In the genomic region with DNA sequence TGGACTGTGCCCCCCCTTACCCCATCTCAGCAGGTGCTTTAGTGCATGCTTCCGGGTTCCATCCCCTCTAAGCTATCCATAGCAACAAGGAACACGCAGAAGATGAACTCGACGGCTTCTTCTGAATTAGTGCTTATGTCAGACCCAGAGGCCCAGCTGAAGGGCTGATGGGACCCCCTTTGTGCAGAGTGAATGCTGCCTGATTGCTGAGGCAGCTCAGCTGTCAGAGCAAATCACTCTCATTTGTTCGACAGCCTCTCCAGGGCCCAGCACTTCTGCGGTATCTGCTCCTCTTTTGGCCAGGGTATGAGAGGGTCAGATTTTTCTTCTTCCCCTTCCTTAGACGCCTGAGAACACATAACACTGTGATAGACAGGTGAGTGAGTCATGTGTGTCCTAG, we compare ENCODE assay signal across 21 mouse cellular contexts.
DNase-seq lines count a peak whose midpoint lies in the region; ATAC-seq and TF ChIP-seq lines count a peak whose summit lies in the region.
"Had no signal": no experiment of that assay in that cellular context is flagged by ENCODE, and none has a peak within 500 bp of the region (broad histone marks: within the 10 kb centered on the region; RNA-seq: fewer than 3 reads in every experiment).

No protein-coding gene starts in this region.

- TF ChIP-seq CTCF in midbrain, postnatal 0 days (IDR thresholded peaks at IDR 0.05) = no peak
- TF ChIP-seq CTCF in hindbrain, postnatal 0 days (IDR thresholded peaks at IDR 0.05; ENCODE audit: low read depth) = no peak
- TF ChIP-seq CTCF in cerebellum, adult 2 months (IDR thresholded peaks at IDR 0.05; ENCODE audit: borderline replicate concordance, insufficient read depth, low read depth, low read length) = no peak

- H3K9ac ChIP-seq in midbrain, postnatal 0 days (replicated peaks; ENCODE audit: low read length, poor library complexity, severe bottlenecking) = no peak overlapping the region
- H3K9ac ChIP-seq in forebrain, embryonic 14.5 days (ENCODE audit: low read length) = no peak overlapping the region
- no peak overlapping the region for H3K9ac ChIP-seq in hindbrain, postnatal 0 days (replicated peaks; ENCODE audit: low read length)
- no peak overlapping the region for H3K9ac ChIP-seq in kidney, embryonic 14.5 days (ENCODE audit: low read depth, low read length)
- H3K9ac ChIP-seq: heart, embryonic 13.5 days; hindbrain, embryonic 15.5 days; kidney, embryonic 15.5 days; limb, embryonic 15.5 days had no signal

- WGBS in midbrain, embryonic 10.5 days = 34% methylated on average over 7 of the region's 7 CpGs
- WGBS in midbrain, postnatal 0 days = 14% methylated on average over 7 of the region's 7 CpGs
- 11% methylated on average over 7 of the region's 7 CpGs for WGBS in forebrain, embryonic 14.5 days
- WGBS in hindbrain, postnatal 0 days = 17% methylated on average over 7 of the region's 7 CpGs
- 80% methylated on average over 7 of the region's 7 CpGs for WGBS in kidney, embryonic 14.5 days
- 52% methylated on average over 7 of the region's 7 CpGs for WGBS in cerebellum, adult 2 months

- H3K27ac ChIP-seq in midbrain, embryonic 10.5 days (replicated peaks) = 0 out of 2 replicates have a peak overlapping the region, but pooled peaks have one; percentile 17
- H3K27ac ChIP-seq in midbrain, postnatal 0 days (ENCODE audit: low read depth, low read length) = no peak overlapping the region
- H3K27ac ChIP-seq in forebrain, embryonic 14.5 days (ENCODE audit: low read depth, low read length) = 0 out of 2 replicates have a peak overlapping the region, but pooled peaks have one; percentile 39
- H3K27ac ChIP-seq in hindbrain, postnatal 0 days = no peak overlapping the region
- H3K27ac ChIP-seq in kidney, embryonic 14.5 days (ENCODE audit: low read depth, low read length) = no peak overlapping the region
- H3K27ac ChIP-seq in cerebellum, adult 2 months (ENCODE audit: insufficient read depth, low read length) = no peak overlapping the region
- H3K27ac ChIP-seq: heart, embryonic 13.5 days; hindbrain, embryonic 15.5 days; kidney, embryonic 15.5 days; limb, embryonic 15.5 days; macrophage; stomach, postnatal 0 days had no signal

- TF ChIP-seq POLR2A in cerebellum, adult 2 months (IDR thresholded peaks at IDR 0.05; ENCODE audit: borderline replicate concordance, insufficient read depth, low read length) = no peak

- H3K4me1 ChIP-seq in midbrain, embryonic 10.5 days = peaks cover 21% of the 10 kb centered on the region
- H3K4me1 ChIP-seq in midbrain, postnatal 0 days (ENCODE audit: insufficient read depth, low read length) = no peaks in the 10 kb centered on the region
- peaks cover 10% of the 10 kb centered on the region for H3K4me1 ChIP-seq in forebrain, embryonic 14.5 days (ENCODE audit: control insufficient read depth, insufficient read depth, low read length)
- no peaks in the 10 kb centered on the region for H3K4me1 ChIP-seq in hindbrain, postnatal 0 days (ENCODE audit: insufficient read depth, low read length)
- H3K4me1 ChIP-seq in kidney, embryonic 14.5 days (ENCODE audit: control insufficient read depth, insufficient read depth, low read length) = no peaks in the 10 kb centered on the region; the same call in 1 of the 2 replicates
- no peaks in the 10 kb centered on the region for H3K4me1 ChIP-seq in cerebellum, adult 2 months (ENCODE audit: control insufficient read depth, insufficient read depth, low read length)

- no peak overlapping the region for H3K4me3 ChIP-seq in midbrain, embryonic 10.5 days
- no peak overlapping the region for H3K4me3 ChIP-seq in midbrain, postnatal 0 days (ENCODE audit: low read depth, low read length)
- no peak overlapping the region for H3K4me3 ChIP-seq in forebrain, embryonic 14.5 days (ENCODE audit: low read depth, low read length)
- H3K4me3 ChIP-seq in hindbrain, postnatal 0 days (ENCODE audit: low read length) = no peak overlapping the region
- H3K4me3 ChIP-seq in kidney, embryonic 14.5 days (ENCODE audit: low read length) = no peak overlapping the region
- H3K4me3 ChIP-seq in cerebellum, adult 2 months (replicated peaks; ENCODE audit: insufficient read depth, low read depth, low read length) = no peak overlapping the region
- H3K4me3 ChIP-seq: erythroblast, embryonic 14.5 days; heart, embryonic 13.5 days; hindbrain, embryonic 15.5 days; kidney, embryonic 15.5 days; limb, embryonic 15.5 days had no signal

- DNase-seq in midbrain, embryonic 10.5 days (ENCODE audit: low spot score) = peak; percentile 68
- no peak for DNase-seq in midbrain, postnatal 0 days (ENCODE audit: low spot score)
- DNase-seq in forebrain, embryonic 14.5 days (ENCODE audit: low spot score) = peak; percentile 81
- peak; percentile 31 for DNase-seq in hindbrain, postnatal 0 days (ENCODE audit: low spot score)
- DNase-seq in MN1 (ENCODE audit: low spot score) = no peak
- DNase-seq in cerebellum, adult 2 months = no peak
- DNase-seq: adrenal gland, adult 8-10 months; cerebellum, postnatal 25 days; gastrocnemius, postnatal 14 days; lung, adult 18-20 months; spleen, adult 18-20 months; thymus, postnatal 36 days had no signal

- no peaks in the 10 kb centered on the region for H3K36me3 ChIP-seq in midbrain, embryonic 10.5 days
- no peaks in the 10 kb centered on the region for H3K36me3 ChIP-seq in midbrain, postnatal 0 days (ENCODE audit: insufficient read depth, low read length)
- no peaks in the 10 kb centered on the region for H3K36me3 ChIP-seq in forebrain, embryonic 14.5 days (ENCODE audit: control insufficient read depth, insufficient read depth, low read length)
- H3K36me3 ChIP-seq in hindbrain, postnatal 0 days (ENCODE audit: insufficient read depth, low read length) = no peaks in the 10 kb centered on the region
- no peaks in the 10 kb centered on the region for H3K36me3 ChIP-seq in kidney, embryonic 14.5 days (ENCODE audit: control insufficient read depth, insufficient read depth, low read length)
- H3K36me3 ChIP-seq: heart, embryonic 13.5 days; hindbrain, embryonic 15.5 days; kidney, embryonic 15.5 days; limb, embryonic 15.5 days had no signal

- H3K9me3 ChIP-seq in midbrain, embryonic 10.5 days (replicated peaks) = peaks cover 4% of the 10 kb centered on the region; the same call in 1 of the 2 replicates
- no peaks in the 10 kb centered on the region for H3K9me3 ChIP-seq in midbrain, postnatal 0 days (ENCODE audit: low read length)
- no peaks in the 10 kb centered on the region for H3K9me3 ChIP-seq in forebrain, embryonic 14.5 days (replicated peaks; ENCODE audit: control insufficient read depth, low read length)
- H3K9me3 ChIP-seq in hindbrain, postnatal 0 days (ENCODE audit: low read length) = no peaks in the 10 kb centered on the region
- no peaks in the 10 kb centered on the region for H3K9me3 ChIP-seq in kidney, embryonic 14.5 days (ENCODE audit: control insufficient read depth, low read length)
- H3K9me3 ChIP-seq: kidney, embryonic 15.5 days; limb, embryonic 15.5 days had no signal

- H3K27me3 ChIP-seq in midbrain, embryonic 10.5 days (ENCODE audit: low read depth, poor library complexity, severe bottlenecking) = peaks cover 29% of the 10 kb centered on the region
- H3K27me3 ChIP-seq in midbrain, postnatal 0 days (ENCODE audit: insufficient read depth, low read length) = no peaks in the 10 kb centered on the region
- no peaks in the 10 kb centered on the region for H3K27me3 ChIP-seq in forebrain, embryonic 14.5 days (replicated peaks; ENCODE audit: control insufficient read depth, insufficient read depth, low read length)
- H3K27me3 ChIP-seq in hindbrain, postnatal 0 days (ENCODE audit: insufficient read depth, low read length) = no peaks in the 10 kb centered on the region
- no peaks in the 10 kb centered on the region for H3K27me3 ChIP-seq in kidney, embryonic 14.5 days (ENCODE audit: control insufficient read depth, insufficient read depth, low read length)
- H3K27me3 ChIP-seq in cerebellum, adult 2 months (ENCODE audit: control insufficient read depth, insufficient read depth, low read length) = no peaks in the 10 kb centered on the region
- H3K27me3 ChIP-seq: heart, embryonic 13.5 days; kidney, embryonic 15.5 days; limb, embryonic 15.5 days had no signal

- H3K4me2 ChIP-seq in midbrain, postnatal 0 days (ENCODE audit: low read depth, low read length, poor library complexity, severe bottlenecking) = no peak overlapping the region
- H3K4me2 ChIP-seq in forebrain, embryonic 14.5 days (ENCODE audit: low read length) = no peak overlapping the region
- H3K4me2 ChIP-seq in hindbrain, postnatal 0 days (ENCODE audit: low read depth, low read length) = no peak overlapping the region
- no peak overlapping the region for H3K4me2 ChIP-seq in kidney, embryonic 14.5 days (replicated peaks; ENCODE audit: low read depth, low read length)
- H3K4me2 ChIP-seq: heart, embryonic 13.5 days; hindbrain, embryonic 15.5 days; kidney, embryonic 15.5 days; limb, embryonic 15.5 days had no signal

- no peak for ATAC-seq in midbrain, postnatal 0 days (ENCODE audit: low FRiP score)
- ATAC-seq in forebrain, embryonic 14.5 days = peak; percentile 71
- ATAC-seq in hindbrain, postnatal 0 days = no peak
- no peak for ATAC-seq in erythroid progenitor cell, adult 5-6 weeks (replicated peaks; ENCODE audit: low FRiP score, poor library complexity, severe bottlenecking)
- no peak for ATAC-seq in kidney, embryonic 14.5 days (ENCODE audit: low FRiP score, low TSS enrichment)

Comparison
In these comparisons a context has a peak if more than half of its experiments do, and no peak if none do; other contexts are left out.
1. DNase-seq: peak in midbrain, embryonic 10.5 days (single experiment), forebrain, embryonic 14.5 days (single experiment) and hindbrain, postnatal 0 days (single experiment); none in midbrain, postnatal 0 days (single experiment), MN1 (single experiment) and cerebellum, adult 2 months (0 of 2).
2. H3K27ac ChIP-seq: peak in midbrain, embryonic 10.5 days (single experiment) and forebrain, embryonic 14.5 days (single experiment); none in midbrain, postnatal 0 days (single experiment), hindbrain, postnatal 0 days (single experiment), kidney, embryonic 14.5 days (single experiment) and cerebellum, adult 2 months (single experiment).